Mouse (Mus musculus) heart, postnatal 0 days (tissue): ENCODE data around the gene H2-Ke6.

Experiments used
- CTCF ChIP-seq: IDR thresholded peaks from 2 replicates; pipeline ENCODE4 v1.5.1; 2016; ENCODE audit warnings: antibody characterized with exemption, control low read depth, low read depth
- EP300 ChIP-seq: IDR thresholded peaks from 2 replicates; pipeline ENCODE4 v1.6.1; 2016; ENCODE audit warnings: antibody characterized with exemption, low read depth

DNA sequence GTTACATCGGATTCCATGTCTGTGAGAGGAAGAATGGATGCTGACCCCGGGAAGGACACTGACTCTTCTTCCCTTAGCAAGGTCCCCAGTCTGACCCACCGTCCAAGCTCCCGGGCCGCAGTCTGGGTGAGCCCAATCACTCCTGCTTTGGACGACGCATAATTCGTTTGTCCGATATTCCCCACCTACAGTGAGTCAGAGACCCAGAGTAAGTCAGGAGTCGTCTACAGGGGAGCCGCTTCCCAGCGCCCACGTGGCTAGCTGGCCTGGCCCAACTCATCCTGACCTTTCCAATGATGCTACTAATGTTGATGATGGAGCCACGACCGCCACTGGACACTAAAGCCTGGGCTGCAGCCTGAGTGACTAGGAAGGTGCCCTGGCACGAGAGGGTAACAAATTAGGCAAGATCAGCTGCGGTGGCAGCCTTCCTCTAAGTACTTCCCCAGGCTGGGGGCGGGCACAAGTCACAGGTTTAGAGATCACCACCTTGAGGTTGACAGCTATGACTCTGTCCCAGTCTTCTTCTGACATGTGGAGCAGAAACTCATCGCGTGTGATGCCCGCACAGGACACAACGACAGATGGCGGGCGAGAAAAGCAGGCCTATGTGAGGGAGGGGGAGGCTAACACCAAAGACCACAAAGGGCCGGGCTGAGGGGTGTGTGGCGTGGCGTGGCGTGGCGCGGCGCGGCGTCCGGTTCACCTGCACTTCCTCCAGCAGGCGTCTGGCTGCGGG lies 774 bp downstream of the H2-Ke6 start:
- TF ChIP-seq CTCF, result no peak
- TF ChIP-seq EP300, result no peak
